Mouse (Mus musculus): ENCODE results near the gene Zhx3. TPM values are rescaled to one million over a fixed set of nuclear protein-coding genes. Genes with fewer than 3 reads are reported as not detected.

Gene Zhx3
- polyA plus RNA-seq, 2 experiments: 0.73 to 1.6 TPM

- 0 out of 4 replicates have a peak, but pooled peaks cover 0 to 2% of the 10 kb centered on the region in 2 experiments for H3K4me1 ChIP-seq (replicated peaks; ENCODE audit: control insufficient read depth in 2 of 2, insufficient read depth in 2 of 2, low read length in 1 of 2)
- DNase-seq (ENCODE audit: low read depth in 3 of 3, low spot score in 3 of 3) (no peak), ATAC-seq (ENCODE audit: insufficient read depth) (no peak)
- no peak overlapping the region for H3K4me2 ChIP-seq (ENCODE audit: low read depth)
- no peak overlapping the region for H3K27ac ChIP-seq
- H3K36me3 ChIP-seq (replicated peaks; ENCODE audit: control insufficient read depth, insufficient read depth, low read depth): no peaks in the 10 kb centered on the region
- no peak overlapping the region for H3K4me3 ChIP-seq (ENCODE audit: insufficient read depth in 1 of 2, low read depth in 2 of 2, low read length in 2 of 2)
- no peaks in the 10 kb centered on the region for H3K27me3 ChIP-seq (ENCODE audit: control insufficient read depth, insufficient read depth, low read length)
- TF ChIP-seq CTCF (IDR thresholded peaks at IDR 0.05; ENCODE audit: low read depth): peak; percentile 79
- TF ChIP-seq EP300 (IDR thresholded peaks at IDR 0.05; ENCODE audit: low read depth): no peak
- WGBS (ENCODE audit: insufficient replicate concordance): 6% methylated on average over 2 of the region's 2 CpGs
- no peaks in the 10 kb centered on the region for H3K9me3 ChIP-seq (ENCODE audit: control insufficient read depth, low read length)
- H3K9ac ChIP-seq (replicated peaks): no peak overlapping the region
Observed at GRCm38 (mm10) chr2:160884830-160885229, 12.0 kb upstream of the Zhx3 start.

DNA sequence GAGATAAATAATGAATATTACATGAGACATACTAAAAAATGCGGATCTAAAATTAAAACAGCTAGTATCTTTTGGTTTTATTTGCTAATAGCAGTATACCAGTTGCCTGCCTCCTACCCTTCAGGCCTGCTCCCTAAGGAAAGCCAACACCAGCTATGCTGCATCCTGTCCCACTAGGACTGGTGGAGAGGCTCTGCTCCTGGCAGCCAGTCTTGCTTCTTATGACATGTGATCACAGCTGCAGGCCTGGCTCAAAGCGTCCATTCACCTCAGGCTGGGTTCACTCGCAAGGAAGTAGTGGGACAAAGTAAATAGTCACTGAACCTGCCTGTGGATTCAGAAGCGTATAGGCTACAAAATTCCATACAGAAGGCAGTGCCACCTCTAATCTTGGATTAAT, 11.1 kb upstream of the Zhx3 start:
- Histone ChIP-seq H3K4me1 (replicated peaks; ENCODE audit: control insufficient read depth in 2 of 2, insufficient read depth in 2 of 2, low read length in 1 of 2) (0 out of 4 replicates have a peak, but pooled peaks cover 0 to 2% of the 10 kb centered on the region in 2 experiments), H3K27ac (no peak overlapping the region), H3K9ac (replicated peaks) (no peak overlapping the region), H3K27me3 (ENCODE audit: control insufficient read depth, insufficient read depth, low read length) (no peaks in the 10 kb centered on the region), H3K9me3 (ENCODE audit: control insufficient read depth, low read length) (no peaks in the 10 kb centered on the region), H3K36me3 (replicated peaks; ENCODE audit: control insufficient read depth, insufficient read depth, low read depth) (no peaks in the 10 kb centered on the region), H3K4me3 (ENCODE audit: insufficient read depth in 1 of 2, low read depth in 2 of 2, low read length in 2 of 2) (no peak overlapping the region), H3K4me2 (ENCODE audit: low read depth) (no peak overlapping the region)
- DNase-seq (ENCODE audit: low read depth in 3 of 3, low spot score in 3 of 3) (no peak), ATAC-seq (ENCODE audit: insufficient read depth) (no peak)
- TF ChIP-seq CTCF (IDR thresholded peaks at IDR 0.05; ENCODE audit: low read depth): no peak
- no peak for TF ChIP-seq EP300 (IDR thresholded peaks at IDR 0.05; ENCODE audit: low read depth)
- whole genome bisulfite sequencing (ENCODE audit: insufficient replicate concordance): 62% methylated on average over 4 of the region's 4 CpGs

GRCm38 (mm10) chr2:160882436-160882835, 9.6 kb upstream of the Zhx3 start:
- no peaks in the 10 kb centered on the region for H3K9me3 ChIP-seq (ENCODE audit: control insufficient read depth, low read length)
- no peaks in the 10 kb centered on the region for H3K27me3 ChIP-seq (ENCODE audit: control insufficient read depth, insufficient read depth, low read length)
- no peak overlapping the region for H3K4me3 ChIP-seq (ENCODE audit: insufficient read depth in 1 of 2, low read depth in 2 of 2, low read length in 2 of 2)
- H3K27ac ChIP-seq: no peak overlapping the region
- TF ChIP-seq CTCF (IDR thresholded peaks at IDR 0.05; ENCODE audit: low read depth) (no peak), EP300 (IDR thresholded peaks at IDR 0.05; ENCODE audit: low read depth) (no peak)
- no peaks in the 10 kb centered on the region for H3K4me1 ChIP-seq (replicated peaks; ENCODE audit: control insufficient read depth in 2 of 2, insufficient read depth in 2 of 2, low read length in 1 of 2)
- no peak overlapping the region for H3K9ac ChIP-seq (replicated peaks)
- DNase-seq (ENCODE audit: low read depth in 3 of 3, low spot score in 3 of 3): no peak
- WGBS (ENCODE audit: insufficient replicate concordance): 60% methylated on average over 5 of the region's 5 CpGs
- H3K4me2 ChIP-seq (ENCODE audit: low read depth): no peak overlapping the region
- no peak for ATAC-seq (ENCODE audit: insufficient read depth)
- H3K36me3 ChIP-seq (replicated peaks; ENCODE audit: control insufficient read depth, insufficient read depth, low read depth): no peaks in the 10 kb centered on the region

DNA sequence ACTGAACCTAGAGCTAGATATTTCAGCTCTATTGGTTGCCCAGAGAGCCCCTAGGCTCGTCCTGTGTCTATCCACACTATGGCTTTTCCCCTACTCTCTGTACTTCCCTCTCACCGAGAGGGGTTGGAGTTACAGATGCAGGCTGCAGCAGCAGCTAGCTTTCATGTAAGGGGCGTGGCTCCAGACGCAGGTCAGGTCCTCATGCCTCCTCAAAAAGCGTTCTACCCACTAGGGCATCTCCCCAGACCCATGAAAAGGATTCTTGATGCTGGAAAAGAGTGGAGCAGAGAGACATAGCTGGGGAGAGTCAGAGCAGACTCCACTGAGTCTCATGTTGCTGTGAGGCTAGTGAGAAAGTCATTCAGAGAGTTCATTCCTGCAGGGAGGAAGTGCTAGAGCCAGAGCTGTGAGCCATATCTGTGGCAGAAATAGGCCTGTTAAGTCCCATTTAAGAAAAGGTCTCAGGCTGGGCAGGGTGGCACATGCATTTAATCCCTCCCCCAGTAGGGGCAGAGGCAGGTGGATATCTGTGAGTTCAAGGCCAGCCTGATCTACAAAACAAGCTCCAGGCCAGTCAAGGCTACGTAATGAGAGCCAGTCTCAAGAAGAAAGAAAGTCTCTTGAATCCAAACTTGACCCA, 8.8 kb upstream of the Zhx3 start:
- H3K36me3 ChIP-seq (replicated peaks; ENCODE audit: control insufficient read depth, insufficient read depth, low read depth): no peaks in the 10 kb centered on the region
- 30% methylated on average over 6 of the region's 6 CpGs for WGBS (ENCODE audit: insufficient replicate concordance)
- H3K9ac ChIP-seq (replicated peaks): no peak overlapping the region
- TF ChIP-seq EP300 (IDR thresholded peaks at IDR 0.05; ENCODE audit: low read depth): no peak
- TF ChIP-seq CTCF (IDR thresholded peaks at IDR 0.05; ENCODE audit: low read depth): no peak
- H3K4me3 ChIP-seq (ENCODE audit: insufficient read depth in 1 of 2, low read depth in 2 of 2, low read length in 2 of 2): no peak overlapping the region
- H3K9me3 ChIP-seq (ENCODE audit: control insufficient read depth, low read length): no peaks in the 10 kb centered on the region
- DNase-seq (ENCODE audit: low read depth in 3 of 3, low spot score in 3 of 3) (no peak), ATAC-seq (ENCODE audit: insufficient read depth) (no peak)
- H3K4me1 ChIP-seq (replicated peaks; ENCODE audit: control insufficient read depth in 2 of 2, insufficient read depth in 2 of 2, low read length in 1 of 2): no peaks in the 10 kb centered on the region
- H3K4me2 ChIP-seq (ENCODE audit: low read depth): no peak overlapping the region
- no peaks in the 10 kb centered on the region for H3K27me3 ChIP-seq (ENCODE audit: control insufficient read depth, insufficient read depth, low read length)
- no peak overlapping the region for H3K27ac ChIP-seq

GRCm38 (mm10) chr2:160880453-160881195, 7.8 kb upstream of the Zhx3 start, which contains the start of gene Lpin3:
TSS of gene Lpin3 (plus strand) at chr2:160880670.
- Histone ChIP-seq H3K4me1 (replicated peaks; ENCODE audit: control insufficient read depth in 2 of 2, insufficient read depth in 2 of 2, low read length in 1 of 2) (no peaks in the 10 kb centered on the region), H3K9me3 (ENCODE audit: control insufficient read depth, low read length) (peaks cover 3% of the 10 kb centered on the region), H3K36me3 (replicated peaks; ENCODE audit: control insufficient read depth, insufficient read depth, low read depth) (no peaks in the 10 kb centered on the region), H3K4me3 (ENCODE audit: insufficient read depth in 1 of 2, low read depth in 2 of 2, low read length in 2 of 2) (no peak within 1 kb of the TSS), H3K27ac (no peak within 1 kb of the TSS), H3K27me3 (ENCODE audit: control insufficient read depth, insufficient read depth, low read length) (no peaks in the 10 kb centered on the region), H3K4me2 (ENCODE audit: low read depth) (no peak within 1 kb of the TSS), H3K9ac (replicated peaks) (no peak within 1 kb of the TSS)
- ATAC-seq (ENCODE audit: insufficient read depth) (no peak), DNase-seq (ENCODE audit: low read depth in 3 of 3, low spot score in 3 of 3) (no peak)
- no peak for TF ChIP-seq CTCF (IDR thresholded peaks at IDR 0.05; ENCODE audit: low read depth)
- 50% methylated on average over 13 of the region's 13 CpGs for WGBS (ENCODE audit: insufficient replicate concordance)
